Mouse (Mus musculus): ENCODE data around the gene Hps1.

DNA sequence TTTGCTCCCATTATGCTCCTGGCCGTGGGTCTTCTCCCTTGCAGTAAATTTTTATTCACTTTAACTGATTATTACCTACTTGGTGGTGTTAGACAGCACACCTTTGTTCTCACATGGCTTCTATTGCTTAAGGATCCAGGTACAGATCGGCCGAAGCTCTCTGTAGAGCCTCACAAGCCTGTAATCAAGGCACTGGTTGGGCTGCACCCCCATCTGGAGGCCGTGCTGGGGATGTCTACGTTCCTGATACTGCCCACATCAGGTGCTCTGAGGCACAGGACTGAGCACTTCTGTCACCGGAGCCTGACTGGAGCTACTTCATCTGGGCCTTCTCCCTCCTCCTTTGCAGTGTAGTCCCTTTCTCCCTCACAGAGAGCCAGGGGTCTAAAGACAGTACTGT, 56.5 kb downstream of the Hps1 start:
- no peak for TF ChIP-seq CTCF (IDR thresholded peaks at IDR 0.05; ENCODE audit: insufficient read depth, low read depth, low read length)
- TF ChIP-seq POLR2A (IDR thresholded peaks at IDR 0.05; ENCODE audit: insufficient read depth, low read depth, low read length) = no peak
